Mouse (Mus musculus): ENCODE results near the gene Iqcj. TPM values are rescaled to one million over a fixed set of nuclear protein-coding genes. Genes with fewer than 3 reads are reported as not detected.

Iqcj gene
- polyA plus RNA-seq, 1 experiment from 2014 or later = not detected

DNA sequence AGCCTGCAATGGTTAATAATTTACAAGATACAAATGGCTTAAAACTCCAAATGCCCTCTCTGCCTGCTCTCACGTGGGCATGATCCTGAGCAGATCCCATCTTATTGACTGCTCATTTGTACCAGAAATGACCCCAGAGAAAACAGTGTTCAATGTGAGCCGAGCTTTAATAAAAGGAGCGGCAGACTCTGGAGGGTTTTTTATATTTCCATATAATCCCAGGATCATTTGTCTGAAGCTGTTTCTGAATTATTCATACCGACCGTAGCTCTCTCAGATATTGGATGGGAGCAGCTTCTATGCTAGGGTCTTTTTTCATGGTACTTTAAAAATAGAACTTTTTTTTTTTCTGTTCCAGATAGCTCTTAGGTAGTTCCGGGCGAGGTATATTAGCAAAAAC is 67.7 kb downstream of the Iqcj start:
- no peaks in the 10 kb centered on the region for H3K27me3 ChIP-seq
- no peak overlapping the region for H3K9ac ChIP-seq
- WGBS (ENCODE audit: insufficient replicate concordance) = 65% methylated on average over 7 of the region's 7 CpGs
- no peak overlapping the region for H3K4me2 ChIP-seq
- H3K27ac ChIP-seq (replicated peaks) = no peak overlapping the region
- H3K36me3 ChIP-seq (replicated peaks) = no peaks in the 10 kb centered on the region
- H3K4me3 ChIP-seq (replicated peaks) = no peak overlapping the region
- H3K4me1 ChIP-seq (replicated peaks) = no peaks in the 10 kb centered on the region
- H3K9me3 ChIP-seq (replicated peaks) = no peaks in the 10 kb centered on the region
- ATAC-seq (ENCODE audit: insufficient read depth) = no peak

DNA sequence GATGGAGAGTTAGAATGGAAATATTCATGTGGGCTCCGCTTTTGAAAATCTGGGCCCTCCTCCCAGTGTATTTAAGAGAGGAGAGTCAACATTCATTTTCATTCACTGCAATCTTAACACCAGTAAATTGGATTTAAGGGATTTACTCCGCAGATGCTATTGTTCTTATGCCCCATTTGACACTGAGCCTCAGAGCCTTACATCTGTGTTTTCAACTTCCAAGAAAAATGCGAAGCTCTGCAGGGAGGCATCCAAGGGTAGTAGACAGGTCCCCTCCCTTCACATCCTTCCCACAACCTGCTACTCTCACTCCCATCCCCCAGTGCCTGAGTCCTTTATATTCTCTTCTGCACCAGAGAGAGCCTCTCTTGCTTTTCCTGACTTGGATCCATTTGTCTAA is 68.1 kb downstream of the Iqcj start:
- ATAC-seq (ENCODE audit: insufficient read depth) = no peak
- H3K27ac ChIP-seq (replicated peaks) = no peak overlapping the region
- no peaks in the 10 kb centered on the region for H3K36me3 ChIP-seq (replicated peaks)
- 34% methylated on average over 3 of the region's 3 CpGs for WGBS (ENCODE audit: insufficient replicate concordance)
- no peak overlapping the region for H3K4me3 ChIP-seq (replicated peaks)
- no peaks in the 10 kb centered on the region for H3K4me1 ChIP-seq (replicated peaks)
- no peaks in the 10 kb centered on the region for H3K9me3 ChIP-seq (replicated peaks)
- no peaks in the 10 kb centered on the region for H3K27me3 ChIP-seq
- H3K9ac ChIP-seq = no peak overlapping the region
- no peak overlapping the region for H3K4me2 ChIP-seq

DNA sequence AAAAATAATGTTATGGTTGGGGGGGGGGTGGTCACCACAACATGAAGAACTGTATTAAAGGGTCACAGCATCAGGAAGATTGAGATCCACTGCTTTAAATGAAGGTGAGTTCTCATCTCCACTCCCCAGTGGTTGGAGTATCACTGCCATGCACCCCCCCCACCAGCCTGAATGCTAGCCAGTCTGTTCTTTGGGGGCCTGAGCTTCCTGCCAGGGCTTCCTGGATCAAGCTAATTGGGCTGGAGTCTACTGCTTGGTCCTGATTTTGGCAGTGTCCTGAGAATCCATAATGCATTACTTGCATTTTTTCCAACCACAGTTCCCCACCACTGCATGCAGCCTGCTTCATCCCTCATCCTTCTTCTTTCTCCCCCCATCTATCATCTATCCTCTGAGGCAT is 68.7 kb downstream of the Iqcj start:
- ATAC-seq (ENCODE audit: insufficient read depth) = no peak
- H3K4me2 ChIP-seq = no peak overlapping the region
- no peaks in the 10 kb centered on the region for H3K36me3 ChIP-seq (replicated peaks)
- no peak overlapping the region for H3K27ac ChIP-seq (replicated peaks)
- no peaks in the 10 kb centered on the region for H3K27me3 ChIP-seq
- H3K4me3 ChIP-seq (replicated peaks) = no peak overlapping the region
- no peaks in the 10 kb centered on the region for H3K4me1 ChIP-seq (replicated peaks)
- H3K9me3 ChIP-seq (replicated peaks) = no peaks in the 10 kb centered on the region
- no peak overlapping the region for H3K9ac ChIP-seq

DNA sequence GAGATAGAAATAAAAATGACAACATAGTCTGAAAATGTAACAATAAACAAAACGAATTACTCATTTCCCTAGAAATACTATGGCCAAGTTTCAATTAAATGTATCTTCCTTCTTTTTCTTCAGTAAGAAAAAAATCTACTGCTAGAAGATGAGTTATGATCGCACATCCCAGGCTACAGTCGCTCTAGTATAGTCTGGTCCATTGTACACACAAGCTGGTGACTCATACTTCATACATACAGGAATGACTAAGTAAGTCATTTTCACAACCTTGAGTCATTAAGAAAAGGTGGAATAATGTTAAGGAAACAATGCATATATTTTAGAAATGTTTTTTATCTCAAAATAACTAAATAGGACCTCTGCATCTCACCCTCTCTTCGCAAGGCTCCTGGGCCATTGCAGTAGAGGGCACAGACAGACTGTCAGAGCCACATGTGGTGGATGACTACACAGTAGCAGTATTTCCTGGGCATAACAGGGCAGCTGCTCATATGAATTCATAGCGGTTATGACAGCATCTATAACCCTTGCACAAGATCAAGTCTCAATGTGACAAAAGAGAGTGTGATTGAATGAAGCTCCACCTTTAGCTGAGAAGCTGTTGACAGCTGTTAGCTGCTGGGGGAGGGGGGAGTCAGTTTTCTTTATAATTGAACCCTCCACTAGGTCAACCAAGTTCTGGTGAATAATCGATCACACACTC is 70.1 kb downstream of the Iqcj start:
- WGBS (ENCODE audit: insufficient replicate concordance) = 60% methylated on average over 6 of the region's 6 CpGs
- H3K9me3 ChIP-seq (replicated peaks) = no peaks in the 10 kb centered on the region

DNA sequence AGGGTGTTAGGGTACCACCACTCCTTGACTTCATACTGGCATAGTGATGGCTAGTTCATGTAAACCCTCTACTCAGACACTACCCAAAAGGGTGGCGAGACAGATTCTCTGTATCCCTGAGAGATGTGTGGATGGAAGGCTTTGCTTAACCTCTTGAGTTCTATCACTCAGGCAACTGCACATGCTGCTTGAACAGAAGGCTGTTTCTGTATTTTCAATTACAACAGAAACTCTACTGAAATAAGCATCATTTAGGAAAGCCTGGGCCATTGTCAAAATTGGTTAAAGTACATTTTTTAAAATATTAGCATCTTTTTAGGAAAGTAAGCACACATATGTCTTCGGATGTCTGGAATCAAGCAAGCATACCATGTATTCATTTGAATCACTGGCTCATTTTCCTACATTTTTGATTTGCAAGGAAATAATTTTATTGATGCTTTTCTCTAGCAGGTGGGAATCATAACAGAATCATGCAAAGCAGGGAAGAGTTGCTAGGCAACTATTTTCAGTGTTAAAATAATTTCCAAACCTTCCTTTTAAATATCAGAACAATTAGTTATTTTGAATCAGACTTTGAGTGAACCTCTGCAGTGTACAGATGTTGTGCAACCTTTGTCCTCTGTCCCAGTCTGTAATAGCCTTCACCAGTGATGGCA is 82.4 kb downstream of the Iqcj start:
- H3K4me1 ChIP-seq (replicated peaks) = no peaks in the 10 kb centered on the region
- no peak overlapping the region for H3K4me2 ChIP-seq
- no peak for ATAC-seq (ENCODE audit: insufficient read depth)
- no peak overlapping the region for H3K27ac ChIP-seq (replicated peaks)
- no peak overlapping the region for H3K9ac ChIP-seq
- no peaks in the 10 kb centered on the region for H3K27me3 ChIP-seq
- H3K4me3 ChIP-seq (replicated peaks) = no peak overlapping the region
- no peaks in the 10 kb centered on the region for H3K9me3 ChIP-seq (replicated peaks)
- H3K36me3 ChIP-seq (replicated peaks) = no peaks in the 10 kb centered on the region
- 59% methylated on average over 2 of the region's 2 CpGs for WGBS (ENCODE audit: insufficient replicate concordance)

More for the DNA sequence above, 70.1 kb downstream of the Iqcj start:
- Histone ChIP-seq H3K4me3 (replicated peaks) (no peak overlapping the region), H3K27me3 (no peaks in the 10 kb centered on the region), H3K36me3 (replicated peaks) (no peaks in the 10 kb centered on the region), H3K4me1 (replicated peaks) (no peaks in the 10 kb centered on the region), H3K27ac (replicated peaks) (no peak overlapping the region), H3K4me2 (no peak overlapping the region), H3K9ac (no peak overlapping the region)
- ATAC-seq (ENCODE audit: insufficient read depth) = no peak

DNA sequence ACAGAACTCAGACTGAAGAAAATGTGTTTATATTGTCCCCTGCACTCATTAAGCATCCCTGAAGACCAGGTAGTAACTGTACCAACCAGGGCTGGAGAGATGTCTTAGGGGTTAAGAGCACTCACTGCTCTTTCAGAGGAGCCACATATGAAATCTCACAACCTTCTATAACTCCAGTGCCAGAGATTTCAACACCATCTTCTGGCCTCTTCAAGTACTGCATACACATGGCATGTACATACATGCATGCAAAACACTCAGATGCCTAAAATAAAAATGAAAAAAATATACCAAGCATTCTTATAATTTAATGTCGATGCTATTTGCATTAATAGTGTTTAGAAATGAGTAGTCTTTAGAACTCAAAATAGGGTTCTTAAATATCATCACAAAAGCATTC is 88.0 kb downstream of the Iqcj start:
- no peak overlapping the region for H3K9ac ChIP-seq
- no peaks in the 10 kb centered on the region for H3K9me3 ChIP-seq (replicated peaks)
- H3K4me3 ChIP-seq (replicated peaks) = no peak overlapping the region
- no peak for ATAC-seq (ENCODE audit: insufficient read depth)
- WGBS (ENCODE audit: insufficient replicate concordance) = 45% methylated on average over 1 of the region's 1 CpGs
- no peaks in the 10 kb centered on the region for H3K4me1 ChIP-seq (replicated peaks)
- no peaks in the 10 kb centered on the region for H3K27me3 ChIP-seq
- no peaks in the 10 kb centered on the region for H3K36me3 ChIP-seq (replicated peaks)
- no peak overlapping the region for H3K4me2 ChIP-seq
- no peak overlapping the region for H3K27ac ChIP-seq (replicated peaks)

DNA sequence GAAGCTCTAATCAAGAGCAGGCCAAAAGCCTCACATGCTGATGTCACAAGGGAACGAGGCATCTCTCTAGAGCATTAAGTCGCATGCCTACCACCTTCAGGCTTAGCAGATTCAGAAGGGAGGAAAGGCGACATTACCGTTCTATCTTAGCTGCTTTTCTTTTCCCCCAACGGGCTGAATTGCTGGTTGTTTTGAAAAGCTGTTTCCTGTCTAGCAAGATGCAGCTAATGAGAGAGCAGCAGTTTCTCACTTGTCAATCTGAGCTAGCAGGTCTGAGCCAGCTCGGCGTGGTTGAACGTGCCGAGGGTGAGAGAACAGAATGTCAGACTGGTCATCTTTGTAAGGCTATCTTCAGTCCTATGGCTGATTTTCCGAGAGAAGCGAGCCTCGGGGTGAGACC is 91.3 kb downstream of the Iqcj start:
- Histone ChIP-seq H3K9ac (no peak overlapping the region), H3K36me3 (replicated peaks) (no peaks in the 10 kb centered on the region), H3K4me3 (replicated peaks) (no peak overlapping the region), H3K4me2 (no peak overlapping the region), H3K27me3 (no peaks in the 10 kb centered on the region), H3K9me3 (replicated peaks) (no peaks in the 10 kb centered on the region), H3K27ac (replicated peaks) (no peak overlapping the region), H3K4me1 (replicated peaks) (no peaks in the 10 kb centered on the region)
- ATAC-seq (ENCODE audit: insufficient read depth) = no peak
- 28% methylated on average over 12 of the region's 12 CpGs for WGBS (ENCODE audit: insufficient replicate concordance)

DNA sequence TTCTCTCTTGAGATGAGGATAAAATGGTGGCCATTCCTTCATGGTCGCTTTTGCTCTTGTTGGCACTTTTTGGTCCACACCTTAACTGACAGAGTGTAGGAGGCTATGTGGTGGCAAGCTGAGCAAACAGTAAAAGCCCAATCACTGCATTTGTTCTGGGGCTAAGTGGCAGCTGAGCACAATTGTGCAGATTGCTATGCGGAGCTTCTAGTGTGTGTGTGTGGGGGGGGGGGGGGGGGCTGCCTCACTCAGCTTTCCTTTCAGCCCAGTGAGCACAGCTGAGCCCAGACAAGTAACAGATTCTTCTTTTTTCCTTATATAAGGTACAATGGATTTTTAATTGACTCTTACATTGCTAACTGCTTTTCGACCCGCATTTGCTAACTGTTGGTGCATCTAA is 110.4 kb downstream of the Iqcj start:
- no peak overlapping the region for H3K9ac ChIP-seq
- H3K4me3 ChIP-seq (replicated peaks) = no peak overlapping the region
- no peak overlapping the region for H3K4me2 ChIP-seq
- no peaks in the 10 kb centered on the region for H3K27me3 ChIP-seq
- ATAC-seq (ENCODE audit: insufficient read depth) = no peak
- H3K27ac ChIP-seq (replicated peaks) = no peak overlapping the region
- WGBS (ENCODE audit: insufficient replicate concordance) = 68% methylated on average over 4 of the region's 4 CpGs
- no peaks in the 10 kb centered on the region for H3K4me1 ChIP-seq (replicated peaks)
- no peaks in the 10 kb centered on the region for H3K36me3 ChIP-seq (replicated peaks)
- H3K9me3 ChIP-seq (replicated peaks) = no peaks in the 10 kb centered on the region

DNA sequence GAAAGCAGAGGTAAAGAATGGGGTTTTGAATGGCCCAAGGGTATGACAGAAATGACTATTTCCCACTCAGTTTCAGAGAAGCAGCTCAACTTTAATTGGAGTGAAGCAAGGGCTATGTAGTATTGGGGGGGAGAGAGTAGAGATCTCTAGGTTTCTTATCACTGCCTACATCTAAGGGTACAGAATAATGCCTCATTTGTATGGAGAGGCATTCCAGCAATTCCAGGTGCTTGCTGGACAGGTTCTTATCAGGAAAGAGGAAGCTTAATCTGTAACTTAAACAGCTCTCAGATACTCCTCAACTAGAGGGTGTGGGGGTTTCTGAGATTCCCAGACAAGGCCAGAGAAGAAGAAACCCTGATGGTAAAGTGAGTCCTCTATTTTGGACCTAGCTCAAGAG is 120.3 kb downstream of the Iqcj start:
- Histone ChIP-seq H3K9me3 (replicated peaks) (no peaks in the 10 kb centered on the region), H3K9ac (no peak overlapping the region), H3K4me1 (replicated peaks) (no peaks in the 10 kb centered on the region), H3K4me3 (replicated peaks) (no peak overlapping the region), H3K36me3 (replicated peaks) (no peaks in the 10 kb centered on the region), H3K27me3 (no peaks in the 10 kb centered on the region), H3K4me2 (no peak overlapping the region), H3K27ac (replicated peaks) (no peak overlapping the region)
- ATAC-seq (ENCODE audit: insufficient read depth) = no peak

DNA sequence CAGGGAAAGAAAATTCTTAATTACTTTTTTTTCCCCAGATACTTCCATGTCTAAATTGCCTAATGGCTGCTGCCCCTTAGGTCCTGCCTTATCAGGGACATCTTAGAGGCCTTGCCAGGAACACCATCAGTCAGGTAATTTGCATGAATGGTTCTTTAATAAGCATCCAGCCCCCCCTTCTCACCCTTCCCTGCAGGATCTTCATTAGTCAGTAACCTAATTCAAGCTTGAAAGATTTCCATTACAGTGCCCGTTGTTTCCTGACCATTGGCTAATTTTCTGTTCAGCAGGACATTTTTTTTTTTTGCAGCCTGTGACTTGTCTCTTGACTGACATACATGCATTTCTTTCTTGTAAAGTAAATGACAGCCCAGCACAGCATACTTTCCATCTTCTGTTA is 123.8 kb downstream of the Iqcj start:
- 63% methylated on average over 1 of the region's 1 CpGs for WGBS (ENCODE audit: insufficient replicate concordance)
- ATAC-seq (ENCODE audit: insufficient read depth) = no peak

DNA sequence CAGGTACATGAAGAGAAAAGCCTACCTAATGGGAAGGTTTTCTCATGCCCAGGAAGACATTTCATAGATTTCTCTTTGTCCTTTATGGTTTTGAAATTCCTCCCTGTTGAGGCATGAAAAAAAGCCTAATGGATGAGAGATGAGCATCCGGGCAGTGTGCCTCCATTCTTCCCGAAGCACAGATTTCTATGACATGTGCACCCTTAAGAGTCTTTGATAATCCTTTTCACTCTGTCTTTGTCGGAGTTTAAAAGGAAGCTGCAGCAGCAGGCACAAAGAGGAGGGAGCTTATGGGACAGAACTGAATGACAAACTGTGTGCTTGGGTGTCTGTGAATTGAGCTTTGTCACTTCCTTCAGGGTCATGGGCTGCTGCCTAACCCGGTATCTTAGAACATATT is 127.4 kb downstream of the Iqcj start:
- Histone ChIP-seq H3K4me1 (replicated peaks) (no peaks in the 10 kb centered on the region), H3K4me2 (no peak overlapping the region), H3K27ac (replicated peaks) (no peak overlapping the region), H3K4me3 (replicated peaks) (no peak overlapping the region), H3K27me3 (no peaks in the 10 kb centered on the region), H3K9ac (no peak overlapping the region), H3K9me3 (replicated peaks) (no peaks in the 10 kb centered on the region), H3K36me3 (replicated peaks) (no peaks in the 10 kb centered on the region)
- no peak for ATAC-seq (ENCODE audit: insufficient read depth)
- WGBS (ENCODE audit: insufficient replicate concordance) = 51% methylated on average over 4 of the region's 4 CpGs

More for the DNA sequence above, 123.8 kb downstream of the Iqcj start:
- no peak overlapping the region for H3K9ac ChIP-seq
- no peaks in the 10 kb centered on the region for H3K36me3 ChIP-seq (replicated peaks)
- no peaks in the 10 kb centered on the region for H3K27me3 ChIP-seq
- no peaks in the 10 kb centered on the region for H3K4me1 ChIP-seq (replicated peaks)
- no peaks in the 10 kb centered on the region for H3K9me3 ChIP-seq (replicated peaks)
- no peak overlapping the region for H3K4me3 ChIP-seq (replicated peaks)
- H3K27ac ChIP-seq (replicated peaks) = no peak overlapping the region
- H3K4me2 ChIP-seq = no peak overlapping the region

DNA sequence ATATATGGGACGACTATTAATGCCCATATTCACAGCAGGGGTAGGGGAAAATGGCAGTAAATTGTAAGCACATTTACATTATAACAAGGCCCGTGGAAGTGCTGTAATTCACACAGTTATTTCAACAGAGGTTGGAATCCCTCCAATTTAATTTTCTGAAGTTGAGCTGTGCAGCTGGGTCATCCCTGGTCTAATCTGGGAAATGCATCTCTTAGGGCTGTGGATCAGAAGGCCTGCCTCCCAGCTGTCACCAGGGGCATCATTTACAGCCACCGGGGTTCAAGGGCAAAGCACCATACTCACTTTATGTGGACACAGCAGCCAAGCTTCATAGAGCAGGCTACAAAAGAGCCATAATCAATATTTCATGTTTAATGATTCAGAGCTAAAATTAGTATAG is 144.1 kb downstream of the Iqcj start:
- no peak for ATAC-seq (ENCODE audit: insufficient read depth)
- Histone ChIP-seq H3K9me3 (replicated peaks) (no peaks in the 10 kb centered on the region), H3K27me3 (no peaks in the 10 kb centered on the region), H3K4me1 (replicated peaks) (no peaks in the 10 kb centered on the region), H3K27ac (replicated peaks) (no peak overlapping the region), H3K4me2 (no peak overlapping the region), H3K4me3 (replicated peaks) (no peak overlapping the region), H3K9ac (no peak overlapping the region), H3K36me3 (replicated peaks) (no peaks in the 10 kb centered on the region)
- WGBS (ENCODE audit: insufficient replicate concordance) = 45% methylated on average over 3 of the region's 3 CpGs
